Mouse (Mus musculus) macrophage (primary cell): ENCODE measurements at regions not wholly inside any gene's neighbourhood (a gene's known extent, or its start where the extent isn't known, plus 50 kb on each side); places are given as distances from the start of the nearest gene placed in this dataset.

ENCODE experiments used
- H3K27ac ChIP-seq: fragments of 350-480 bp; formaldehyde crosslinking; 2 replicates; pipeline ENCODE4 v1.9.0; 2021
- H3K36me3 ChIP-seq: fragments of 350-480 bp; formaldehyde crosslinking; 2 replicates; pipeline ENCODE4 v1.9.0; 2021; ENCODE audit errors: inconsistent target
- H3K4me3 ChIP-seq: fragments of 350-480 bp; formaldehyde crosslinking; 2 replicates; pipeline ENCODE4 v1.9.0; 2021; ENCODE audit errors: inconsistent target
- H3K79me2 ChIP-seq: fragments of 350-480 bp; formaldehyde crosslinking; 2 replicates; pipeline ENCODE4 v1.9.0; 2021; ENCODE audit errors: inconsistent target
- WGBS: methylation state at CpG from one replicate; pipeline ENCODE4 v1.1.7; 2026; ENCODE audit warnings: inconsistent platforms; ENCODE audit not compliant: missing documents; 5-methylcytosine and 5-hydroxymethylcytosine counted together

GRCm38 (mm10) chr10:17510626-17511193, 212.3 kb upstream of the Cited2 start:
- no peak overlapping the region for H3K27ac ChIP-seq
- no peaks in the 10 kb centered on the region for H3K79me2 ChIP-seq
- WGBS = 98% methylated on average over 3 of the region's 4 CpGs
- no peak overlapping the region for H3K4me3 ChIP-seq
- H3K36me3 ChIP-seq = no peaks in the 10 kb centered on the region

GRCm38 (mm10) chr10:17511779-17512335, 211.2 kb upstream of the Cited2 start:
- H3K4me3 ChIP-seq = no peak overlapping the region
- H3K79me2 ChIP-seq = no peaks in the 10 kb centered on the region
- WGBS = 97% methylated on average over 12 of the region's 12 CpGs
- no peak overlapping the region for H3K27ac ChIP-seq
- H3K36me3 ChIP-seq = no peaks in the 10 kb centered on the region

GRCm38 (mm10) chr10:17512487-17512886, 210.5 kb upstream of the Cited2 start:
- Histone ChIP-seq H3K27ac (no peak overlapping the region), H3K36me3 (no peaks in the 10 kb centered on the region), H3K4me3 (no peak overlapping the region), H3K79me2 (no peaks in the 10 kb centered on the region)
- WGBS = 98% methylated on average over 3 of the region's 3 CpGs

GRCm38 (mm10) chr10:17513756-17514155, 209.3 kb upstream of the Cited2 start:
- Histone ChIP-seq H3K4me3 (no peak overlapping the region), H3K27ac (no peak overlapping the region), H3K36me3 (no peaks in the 10 kb centered on the region), H3K79me2 (no peaks in the 10 kb centered on the region)
- WGBS = 67% methylated on average over 6 of the region's 6 CpGs

- WGBS = 87% methylated on average over 2 of the region's 2 CpGs
These were observed 206.9 kb upstream of the Cited2 start for GRCm38 (mm10) chr10:17516068-17516467.

GRCm38 (mm10) chr10:17518423-17519175, 204.4 kb upstream of the Cited2 start:
- Histone ChIP-seq H3K79me2 (no peaks in the 10 kb centered on the region), H3K36me3 (no peaks in the 10 kb centered on the region), H3K27ac (peak overlapping the region; percentile 61), H3K4me3 (no peak overlapping the region)
- WGBS = 31% methylated on average over 9 of the region's 9 CpGs

More at GRCm38 (mm10) chr10:17516068-17516467, 206.9 kb upstream of the Cited2 start:
- Histone ChIP-seq H3K27ac (no peak overlapping the region), H3K4me3 (no peak overlapping the region), H3K79me2 (no peaks in the 10 kb centered on the region), H3K36me3 (no peaks in the 10 kb centered on the region)

- H3K79me2 ChIP-seq = no peaks in the 10 kb centered on the region
- no peaks in the 10 kb centered on the region for H3K36me3 ChIP-seq
- H3K27ac ChIP-seq = peak overlapping the region; percentile 77
- no peak overlapping the region for H3K4me3 ChIP-seq
- 1% methylated on average over 5 of the region's 5 CpGs for WGBS
These were observed 200.9 kb upstream of the Cited2 start for GRCm38 (mm10) chr10:17522026-17522541.

GRCm38 (mm10) chr10:17523558-17524328, 199.3 kb upstream of the Cited2 start:
- Histone ChIP-seq H3K27ac (no peak overlapping the region), H3K79me2 (no peaks in the 10 kb centered on the region), H3K36me3 (no peaks in the 10 kb centered on the region), H3K4me3 (no peak overlapping the region)
- WGBS = 60% methylated on average over 6 of the region's 6 CpGs

- Histone ChIP-seq H3K79me2 (no peaks in the 10 kb centered on the region), H3K36me3 (no peaks in the 10 kb centered on the region), H3K4me3 (no peak overlapping the region), H3K27ac (no peak overlapping the region)
- 70% methylated on average over 4 of the region's 4 CpGs for WGBS
These were observed 195.8 kb upstream of the Cited2 start for GRCm38 (mm10) chr10:17527151-17527737.

- H3K27ac ChIP-seq = 0 out of 2 replicates have a peak overlapping the region, but pooled peaks have one; percentile 4
- H3K79me2 ChIP-seq = no peaks in the 10 kb centered on the region
- no peaks in the 10 kb centered on the region for H3K36me3 ChIP-seq
- no peak overlapping the region for H3K4me3 ChIP-seq
- WGBS = 23% methylated on average over 2 of the region's 2 CpGs
These were observed 194.9 kb upstream of the Cited2 start for GRCm38 (mm10) chr10:17528116-17528515.

- Histone ChIP-seq H3K79me2 (no peaks in the 10 kb centered on the region), H3K27ac (no peak overlapping the region), H3K4me3 (no peak overlapping the region), H3K36me3 (no peaks in the 10 kb centered on the region)
- WGBS = 81% methylated on average over 6 of the region's 6 CpGs
These were observed 194.2 kb upstream of the Cited2 start for GRCm38 (mm10) chr10:17528846-17529245.

GRCm38 (mm10) chr10:17529851-17530509, 193.0 kb upstream of the Cited2 start:
- H3K4me3 ChIP-seq = no peak overlapping the region
- WGBS = 49% methylated on average over 4 of the region's 4 CpGs

GRCm38 (mm10) chr10:17531021-17531420, 192.0 kb upstream of the Cited2 start:
- Histone ChIP-seq H3K79me2 (no peaks in the 10 kb centered on the region), H3K36me3 (no peaks in the 10 kb centered on the region), H3K27ac (no peak overlapping the region), H3K4me3 (no peak overlapping the region)
- WGBS = 92% methylated on average over 3 of the region's 3 CpGs

More at GRCm38 (mm10) chr10:17529851-17530509, 193.0 kb upstream of the Cited2 start:
- no peaks in the 10 kb centered on the region for H3K79me2 ChIP-seq
- H3K27ac ChIP-seq = no peak overlapping the region
- no peaks in the 10 kb centered on the region for H3K36me3 ChIP-seq
